Mouse (Mus musculus) frontal cortex, adult 2 months (tissue): ENCODE data around the gene Birc5. TPM values are rescaled to one million over a fixed set of nuclear protein-coding genes. Genes with fewer than 3 reads are reported as not detected.
A peak's percentile ranks its signal among the peaks of the same experiment; 100 is the strongest.

Experiments
- DNase-seq, 2 experiments: peaks; one replicate each; pipeline ENCODE4 v3.0.0; 2022; ENCODE audit warnings: low spot score in 1 of 2; ENCODE audit errors: extremely low spot score in 1 of 2
- polyA plus RNA-seq: library from polyadenylated mRNA; depleted of rRNA; stranded (reverse); fragments of >200 nt; gene quantifications from 2 replicates; pipeline ENCODE4 v1.2.3, GENCODE M21; 2012; rRNA removed

Gene Birc5
- polyA plus RNA-seq, 1 experiment, result 2.8 TPM

- no peak for DNase-seq
Measured at GRCm38 (mm10) chr11:117880336-117880976, 31.4 kb downstream of the Birc5 start.

DNA sequence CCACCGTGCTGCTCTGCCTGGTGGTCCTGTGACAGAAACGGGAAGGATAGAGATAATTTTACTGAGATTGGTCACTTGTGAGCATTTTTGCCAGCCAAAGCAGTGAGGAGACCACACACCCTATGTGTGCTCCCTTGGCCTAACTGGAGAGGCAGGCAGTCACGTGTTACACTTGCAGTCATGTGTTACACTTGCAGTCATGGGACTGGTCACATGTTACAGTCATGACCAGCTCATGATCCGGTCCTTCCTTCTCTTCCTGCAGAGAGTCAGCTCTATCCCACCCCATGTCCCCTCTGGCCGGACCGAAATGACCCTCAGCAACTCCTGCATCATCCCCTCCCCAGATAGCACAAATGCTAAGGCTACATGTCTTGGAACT, 31.9 kb downstream of the Birc5 start:
- DNase-seq, result no peak

DNA sequence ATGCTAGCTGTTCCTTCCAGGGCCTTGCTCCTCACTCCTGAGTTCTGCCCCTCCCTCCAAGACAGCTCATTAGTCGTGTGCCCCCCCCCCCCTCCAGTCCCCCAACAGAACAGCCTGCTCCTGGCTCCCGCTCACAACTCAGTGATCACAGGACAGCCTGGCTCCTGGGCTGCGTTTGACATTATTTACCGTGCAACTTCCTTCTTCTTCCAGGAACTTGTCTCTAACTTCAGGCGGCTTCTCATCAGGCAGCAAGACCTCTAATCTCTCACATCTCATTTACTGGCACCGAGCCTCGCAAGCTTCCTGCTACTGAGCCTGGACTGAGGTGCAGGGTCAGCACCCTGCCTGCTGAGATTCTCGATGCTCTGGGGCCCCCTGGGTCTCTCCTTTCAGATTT, 32.7 kb downstream of the Birc5 start:
- no peak for DNase-seq

DNA sequence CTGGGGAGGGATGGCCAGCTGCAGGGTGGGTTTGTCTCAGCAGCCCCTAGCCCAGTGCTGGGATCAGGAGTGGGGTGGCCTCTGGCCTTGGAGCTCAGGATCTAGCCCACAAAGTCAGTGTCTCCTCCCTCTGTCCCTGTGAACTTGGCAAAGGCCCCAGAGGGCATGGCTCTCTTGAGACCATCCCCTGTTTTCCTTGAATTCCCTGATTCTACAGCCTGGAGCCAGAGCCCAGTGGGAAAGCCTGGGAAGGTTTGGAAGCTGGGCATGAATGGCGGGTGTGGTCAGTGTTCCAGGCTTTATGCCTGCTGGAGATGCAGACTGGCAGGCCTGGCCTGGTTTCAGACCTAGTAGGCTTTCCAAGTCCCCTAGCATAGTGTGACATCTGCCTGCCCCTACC, 33.2 kb downstream of the Birc5 start:
- DNase-seq, result no peak

GRCm38 (mm10) chr11:117886000-117886399, 36.9 kb downstream of the Birc5 start:
- DNase-seq, result no peak

GRCm38 (mm10) chr11:117888168-117888852, 39.3 kb downstream of the Birc5 start:
- no peak for DNase-seq

- DNase-seq, result peak in 1 of 2 experiments; percentile 50
Measured at GRCm38 (mm10) chr11:117888853-117889822, 40.1 kb downstream of the Birc5 start.

DNA sequence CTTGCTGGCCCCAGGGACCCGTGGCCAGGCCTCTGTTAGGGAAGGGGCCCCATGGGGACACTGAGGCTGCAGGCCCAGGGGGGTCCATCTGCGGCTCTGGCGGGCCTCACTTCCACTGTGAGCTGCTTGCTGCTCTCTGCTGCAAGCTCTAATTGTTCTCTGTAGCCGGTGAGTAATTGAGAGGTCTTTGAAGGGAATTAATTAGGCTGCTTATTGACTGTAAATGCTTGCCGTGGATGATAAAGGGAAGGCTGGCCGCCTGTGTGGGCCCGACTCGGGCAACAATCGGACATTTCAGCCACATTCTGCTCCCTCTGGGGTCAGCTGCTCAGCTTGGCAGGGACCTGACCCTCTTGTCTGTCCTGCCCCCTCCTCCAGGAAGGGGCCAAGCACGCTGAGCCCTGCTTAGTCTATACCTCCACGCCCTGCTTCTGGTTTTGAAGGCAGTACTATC, 40.9 kb downstream of the Birc5 start:
- no peak for DNase-seq

DNA sequence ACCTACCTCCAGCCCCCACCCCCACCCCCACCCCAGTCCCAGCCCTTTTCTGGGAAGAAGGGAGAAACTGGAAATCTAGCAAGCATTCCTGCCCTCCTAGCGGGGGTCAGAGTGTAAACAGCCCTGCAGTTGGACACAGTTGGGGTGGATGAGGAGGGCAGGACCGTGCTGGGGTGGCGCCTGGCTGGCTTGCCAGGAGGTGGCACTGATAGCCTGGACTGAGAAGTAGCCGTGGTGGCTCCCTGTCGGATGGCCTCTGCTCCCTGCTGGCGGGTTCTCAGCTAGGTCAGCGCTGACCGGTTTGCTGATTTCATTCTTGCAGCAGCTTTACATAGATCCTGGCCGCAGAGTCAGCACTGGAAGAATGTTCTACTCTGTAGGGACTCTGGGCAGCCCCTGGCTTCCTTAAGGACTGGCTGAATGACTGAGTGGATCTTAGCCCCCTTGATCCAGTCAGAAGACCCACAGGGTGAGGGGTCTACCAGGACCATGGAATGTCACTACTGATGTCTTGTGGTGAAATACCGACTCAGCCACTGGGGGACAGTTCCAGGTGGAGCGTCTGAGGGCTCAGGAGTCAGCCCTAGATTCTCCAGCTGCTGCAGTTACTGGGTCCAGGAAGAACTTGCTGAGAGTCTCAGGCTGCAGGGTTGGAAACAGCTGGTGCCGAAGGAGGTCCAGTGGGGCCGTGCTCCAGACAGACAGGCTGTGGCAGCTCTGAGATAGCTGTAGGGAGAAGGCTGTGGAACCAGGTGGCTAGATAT, 41.6 kb downstream of the Birc5 start:
- DNase-seq, result no peak

GRCm38 (mm10) chr11:117891581-117892175, 42.6 kb downstream of the Birc5 start:
- DNase-seq, result no peak

- no peak for DNase-seq
Measured at GRCm38 (mm10) chr11:117892199-117892598, 43.1 kb downstream of the Birc5 start.

DNA sequence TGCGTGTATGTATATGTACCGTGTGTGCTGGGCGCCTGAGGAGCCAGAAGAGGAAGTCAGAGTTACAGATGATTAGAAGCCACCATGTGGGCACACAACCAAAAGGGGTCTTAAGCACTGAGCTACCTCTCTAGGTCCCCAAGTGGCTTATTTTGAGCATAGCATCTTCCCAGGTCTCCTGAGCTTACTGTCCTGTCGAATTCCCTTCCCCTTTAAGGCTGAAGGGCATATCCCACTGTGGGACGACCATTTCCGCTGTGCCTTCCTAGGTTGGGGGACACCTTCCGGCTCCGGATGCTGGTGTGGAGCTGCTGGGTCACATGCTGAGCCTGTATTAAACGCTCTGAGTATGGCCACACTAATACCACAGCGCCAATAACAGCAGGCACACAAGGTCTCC, 45.6 kb downstream of the Birc5 start:
- DNase-seq, result no peak

DNA sequence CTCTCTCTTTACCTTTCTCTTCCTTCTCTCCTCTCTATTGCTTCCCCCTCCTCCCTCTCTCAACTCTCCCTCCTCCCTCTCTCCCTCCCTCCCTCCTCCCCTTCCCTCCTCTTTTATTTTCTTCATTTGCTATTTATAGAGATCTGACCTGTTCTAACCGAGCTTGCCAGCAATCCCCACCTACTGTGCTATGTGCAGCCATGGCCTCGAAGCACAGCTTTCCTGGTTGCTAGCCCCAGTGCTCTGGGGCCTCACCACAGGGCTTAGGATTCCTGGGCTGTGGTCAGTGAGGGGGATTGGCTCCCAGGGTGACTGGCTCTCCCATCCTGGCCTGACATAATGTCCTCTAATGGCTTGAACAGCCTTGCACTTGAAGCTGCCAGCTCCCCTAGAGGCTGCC, 47.5 kb downstream of the Birc5 start:
- no peak for DNase-seq

GRCm38 (mm10) chr11:117902282-117902681, 53.2 kb downstream of the Birc5 start:
- DNase-seq, result no peak

- DNase-seq, result no peak
Measured at GRCm38 (mm10) chr11:117904442-117904841, 55.4 kb downstream of the Birc5 start.

Other genes starting within 250 kb of the Birc5 start
- 44.4 and 56.5 TPM in 2 replicates for gene Tnrc6c, start 195.0 kb upstream of the Birc5 start, polyA plus RNA-seq
- gene Tmc8, start 67.2 kb upstream of the Birc5 start, polyA plus RNA-seq, result 0.42 and 0.50 TPM in 2 replicates
- 7.1 and 7.2 TPM in 2 replicates for gene Tmc6, start 67.1 kb upstream of the Birc5 start, polyA plus RNA-seq
- gene 6030468B19Rik, start 51.6 kb upstream of the Birc5 start, polyA plus RNA-seq, result 0.23 and 0.32 TPM in 2 replicates
- gene Gm20708, start 39.6 kb upstream of the Birc5 start, polyA plus RNA-seq, result 0.61 and 1.3 TPM in 2 replicates
- 11.0 and 11.9 TPM in 2 replicates for gene Syngr2, start 39.6 kb upstream of the Birc5 start, polyA plus RNA-seq
- gene Afmid, start 23.3 kb upstream of the Birc5 start, polyA plus RNA-seq, result 4.1 and 4.3 TPM in 2 replicates
- 1.5 and 1.6 TPM in 2 replicates for gene Tk1, start 23.2 kb upstream of the Birc5 start, polyA plus RNA-seq
- gene Tmem235, start 11.5 kb downstream of the Birc5 start, polyA plus RNA-seq, result not detected in 2 replicates
- 9.0 and 9.1 TPM in 2 replicates for gene Tha1, start 24.2 kb downstream of the Birc5 start, polyA plus RNA-seq
- gene Socs3, start 120.8 kb downstream of the Birc5 start, polyA plus RNA-seq, result 4.5 and 5.8 TPM in 2 replicates
- 69.6 and 74.3 TPM in 2 replicates for gene Pgs1, start 137.0 kb downstream of the Birc5 start, polyA plus RNA-seq